Mouse (Mus musculus): Measurements from ENCODE around the gene Slc35a2. TPM values are rescaled to one million over a fixed set of nuclear protein-coding genes. Genes with fewer than 3 reads are reported as not detected.

Gene Slc35a2
- polyA plus RNA-seq, 1 experiment, result 34.7 TPM

DNA sequence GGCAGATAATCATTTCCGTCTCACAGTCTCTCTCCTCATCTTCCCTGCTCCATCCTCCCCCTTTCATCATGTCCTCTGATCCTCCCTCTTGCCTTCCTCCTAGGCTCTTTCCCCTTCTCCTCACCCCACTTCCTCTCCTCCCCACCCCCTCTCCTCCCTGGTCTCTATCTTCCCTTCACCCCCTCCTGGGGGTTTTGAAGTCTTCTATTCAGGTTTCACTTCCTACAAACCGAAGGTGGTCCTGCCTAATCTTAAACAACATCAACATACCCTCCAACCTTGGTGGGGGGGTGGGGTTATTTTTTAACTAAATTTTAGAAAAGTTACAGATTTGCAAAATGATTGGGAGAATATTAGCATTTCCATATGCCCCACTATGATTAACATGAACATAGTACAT lies 15.3 kb upstream of the Slc35a2 start:
- H3K4me3 ChIP-seq (ENCODE audit: extremely low read depth, insufficient read depth, insufficient read length), result no peak overlapping the region
- H3K27me3 ChIP-seq (ENCODE audit: control insufficient read depth, insufficient read depth, low read length), result no peaks in the 10 kb centered on the region
- TF ChIP-seq POLR2A (IDR thresholded peaks at IDR 0.05; ENCODE audit: low read depth, low read length) (no peak), CTCF (IDR thresholded peaks at IDR 0.05; ENCODE audit: extremely low read depth, insufficient read depth, insufficient read length, insufficient replicate concordance) (no peak)
- no peak overlapping the region for H3K27ac ChIP-seq (ENCODE audit: insufficient read depth, low read length)
- WGBS, result 53% methylated on average over 2 of the region's 2 CpGs
- peaks cover 13% of the 10 kb centered on the region for H3K4me1 ChIP-seq (ENCODE audit: control insufficient read depth, insufficient read depth, insufficient read length)
- H3K36me3 ChIP-seq (ENCODE audit: control insufficient read depth, insufficient read depth, low read length), result peaks cover 7% of the 10 kb centered on the region
- DNase-seq (ENCODE audit: low read depth in 1 of 2, low spot score in 2 of 2), result no peak

DNA sequence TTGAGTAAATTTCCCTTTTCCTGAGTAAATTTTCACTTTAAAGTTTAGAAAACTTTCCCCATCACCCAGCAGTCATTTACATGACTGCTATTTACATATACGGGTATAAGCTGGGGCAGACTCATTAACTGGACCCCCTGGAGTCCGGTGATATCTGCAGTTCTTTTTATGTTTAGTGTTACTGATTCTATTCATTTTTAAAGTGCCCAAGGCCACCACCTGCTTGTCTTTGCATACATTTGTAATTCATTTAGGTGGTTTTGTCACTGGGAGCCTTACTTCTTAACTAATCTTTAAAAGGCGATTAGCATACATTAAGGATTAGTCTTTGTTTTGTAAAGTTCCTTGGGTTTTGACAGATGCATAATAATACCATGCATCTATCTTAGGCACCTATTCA lies 14.0 kb upstream of the Slc35a2 start:
- H3K27me3 ChIP-seq (ENCODE audit: control insufficient read depth, insufficient read depth, low read length), result no peaks in the 10 kb centered on the region
- DNase-seq (ENCODE audit: low read depth in 1 of 2, low spot score in 2 of 2), result no peak
- TF ChIP-seq POLR2A (IDR thresholded peaks at IDR 0.05; ENCODE audit: low read depth, low read length), result no peak
- TF ChIP-seq CTCF (IDR thresholded peaks at IDR 0.05; ENCODE audit: extremely low read depth, insufficient read depth, insufficient read length, insufficient replicate concordance), result no peak
- H3K27ac ChIP-seq (ENCODE audit: insufficient read depth, low read length), result no peak overlapping the region
- 78% methylated on average over 3 of the region's 3 CpGs for WGBS
- peaks cover 11% of the 10 kb centered on the region for H3K4me1 ChIP-seq (ENCODE audit: control insufficient read depth, insufficient read depth, insufficient read length)
- H3K4me3 ChIP-seq (ENCODE audit: extremely low read depth, insufficient read depth, insufficient read length), result no peak overlapping the region
- peaks cover 13% of the 10 kb centered on the region for H3K36me3 ChIP-seq (ENCODE audit: control insufficient read depth, insufficient read depth, low read length)

DNA sequence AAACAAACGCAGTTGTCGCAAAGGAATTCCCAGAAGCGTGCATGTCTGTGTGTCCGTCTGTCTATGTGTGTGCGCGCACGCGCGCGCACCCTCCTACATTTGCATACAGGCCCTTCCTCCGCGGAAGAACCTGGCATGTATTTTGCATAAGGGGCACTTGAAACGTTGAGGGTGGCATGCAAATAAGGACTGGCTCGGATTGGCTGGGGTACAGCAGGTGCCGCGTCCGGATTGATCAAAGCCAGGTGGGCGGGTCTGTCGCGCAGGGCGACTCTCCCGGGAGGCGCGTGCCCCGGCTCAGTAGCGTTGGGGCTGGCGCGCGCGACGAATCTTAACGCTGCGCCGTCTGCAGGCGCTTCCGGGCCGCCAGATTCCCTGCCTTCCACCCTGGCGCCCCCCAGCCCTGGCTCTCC lies 5.8 kb upstream of the Slc35a2 start, which contains the start of gene Pim2:
TSS of gene Pim2 (plus strand) at position 256 of the 413 bp plus-strand sequence.
- 26% methylated on average over 37 of the region's 38 CpGs for WGBS
- peak within 1 kb of the TSS; percentile 85 for H3K4me3 ChIP-seq (ENCODE audit: extremely low read depth, insufficient read depth, insufficient read length)
- H3K36me3 ChIP-seq (ENCODE audit: control insufficient read depth, insufficient read depth, low read length), result peaks cover 7% of the 10 kb centered on the region
- DNase-seq (ENCODE audit: low read depth in 1 of 2, low spot score in 2 of 2), result peak; percentile 85
- H3K4me1 ChIP-seq (ENCODE audit: control insufficient read depth, insufficient read depth, insufficient read length), result no peaks in the 10 kb centered on the region; the same call in 1 of the 2 replicates
- TF ChIP-seq POLR2A (IDR thresholded peaks at IDR 0.05; ENCODE audit: low read depth, low read length), result peak; percentile 61
- TF ChIP-seq CTCF (IDR thresholded peaks at IDR 0.05; ENCODE audit: extremely low read depth, insufficient read depth, insufficient read length, insufficient replicate concordance), result no peak
- H3K27me3 ChIP-seq (ENCODE audit: control insufficient read depth, insufficient read depth, low read length), result no peaks in the 10 kb centered on the region
- peak within 1 kb of the TSS; percentile 68 for H3K27ac ChIP-seq (ENCODE audit: insufficient read depth, low read length)

DNA sequence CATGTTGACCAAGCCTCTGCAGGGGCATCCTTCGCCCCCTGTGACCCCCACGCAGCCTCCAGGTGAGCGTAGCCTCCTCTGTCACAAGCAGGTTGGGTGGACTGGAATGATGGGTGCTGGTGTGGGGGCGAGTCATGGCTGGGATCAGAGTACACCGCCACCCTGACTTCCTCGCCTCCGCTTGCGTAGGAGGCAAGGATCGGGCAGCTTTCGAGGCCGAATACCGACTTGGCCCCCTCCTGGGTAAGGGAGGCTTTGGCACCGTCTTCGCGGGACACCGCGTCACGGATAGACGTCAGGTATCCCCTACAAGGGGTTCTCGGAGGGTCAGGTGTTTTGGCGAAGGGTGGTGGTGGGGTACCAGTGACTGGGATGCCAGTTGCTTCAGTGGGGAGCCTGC lies 5.3 kb upstream of the Slc35a2 start:
- Histone ChIP-seq H3K4me1 (ENCODE audit: control insufficient read depth, insufficient read depth, insufficient read length) (no peaks in the 10 kb centered on the region; the same call in 1 of the 2 replicates), H3K27me3 (ENCODE audit: control insufficient read depth, insufficient read depth, low read length) (no peaks in the 10 kb centered on the region), H3K4me3 (ENCODE audit: extremely low read depth, insufficient read depth, insufficient read length) (peak overlapping the region; percentile 85), H3K27ac (ENCODE audit: insufficient read depth, low read length) (peak overlapping the region; percentile 62), H3K36me3 (ENCODE audit: control insufficient read depth, insufficient read depth, low read length) (peaks cover 6% of the 10 kb centered on the region)
- no peak for TF ChIP-seq CTCF (IDR thresholded peaks at IDR 0.05; ENCODE audit: extremely low read depth, insufficient read depth, insufficient read length, insufficient replicate concordance)
- TF ChIP-seq POLR2A (IDR thresholded peaks at IDR 0.05; ENCODE audit: low read depth, low read length), result no peak
- DNase-seq (ENCODE audit: low read depth in 1 of 2, low spot score in 2 of 2), result no peak
- 26% methylated on average over 21 of the region's 21 CpGs for WGBS

DNA sequence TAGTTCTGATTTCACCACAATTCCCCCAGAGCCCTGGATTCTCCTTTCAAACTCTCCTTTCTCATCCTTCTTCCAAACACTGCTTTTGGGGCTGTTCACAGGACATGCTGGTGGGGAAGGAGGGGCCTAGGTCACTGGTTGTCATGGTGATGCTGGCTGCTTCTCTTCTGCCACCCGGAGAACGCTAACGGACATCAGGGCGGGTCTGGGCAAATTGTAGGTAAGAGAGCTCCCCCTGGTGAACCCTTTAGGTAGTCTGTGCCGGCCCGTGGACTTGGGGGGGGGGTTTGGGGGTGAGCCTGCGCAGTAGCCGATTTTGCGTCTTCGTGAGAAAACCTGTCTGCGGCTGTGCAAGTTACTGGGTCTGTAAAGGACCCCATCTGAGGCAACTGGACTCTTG lies 4.0 kb upstream of the Slc35a2 start:
- peak overlapping the region; percentile 18; the same call in 1 of the 2 replicates for H3K4me3 ChIP-seq (ENCODE audit: extremely low read depth, insufficient read depth, insufficient read length)
- peak; percentile 64 to 74 for DNase-seq (ENCODE audit: low read depth in 1 of 2, low spot score in 2 of 2)
- H3K27me3 ChIP-seq (ENCODE audit: control insufficient read depth, insufficient read depth, low read length), result no peaks in the 10 kb centered on the region
- TF ChIP-seq POLR2A (IDR thresholded peaks at IDR 0.05; ENCODE audit: low read depth, low read length) (no peak), CTCF (IDR thresholded peaks at IDR 0.05; ENCODE audit: extremely low read depth, insufficient read depth, insufficient read length, insufficient replicate concordance) (peak; percentile 32; the same call in 1 of the 2 replicates)
- 27% methylated on average over 11 of the region's 11 CpGs for WGBS
- no peaks in the 10 kb centered on the region; the same call in 1 of the 2 replicates for H3K4me1 ChIP-seq (ENCODE audit: control insufficient read depth, insufficient read depth, insufficient read length)
- H3K36me3 ChIP-seq (ENCODE audit: control insufficient read depth, insufficient read depth, low read length), result no peaks in the 10 kb centered on the region; the same call in 1 of the 2 replicates
- no peak overlapping the region for H3K27ac ChIP-seq (ENCODE audit: insufficient read depth, low read length)

DNA sequence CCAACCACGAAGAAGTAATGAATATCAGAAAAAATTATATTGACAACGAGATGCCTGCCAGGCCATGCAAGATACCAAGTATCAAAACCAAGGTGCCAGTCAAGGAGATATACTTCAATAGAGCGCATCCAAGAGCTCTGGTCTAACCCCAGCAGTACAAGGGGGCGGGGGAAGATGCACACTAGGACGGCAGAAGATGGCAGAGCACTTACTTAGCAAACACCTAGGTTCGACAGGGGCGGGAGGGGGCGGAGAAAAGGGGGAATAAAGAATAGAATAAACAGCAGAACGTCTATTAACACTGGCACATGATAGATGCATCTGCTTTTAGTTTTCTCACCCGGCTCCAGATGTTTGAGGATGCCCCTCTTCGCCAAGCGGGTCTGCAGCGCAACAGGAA lies 14.4 kb downstream of the Slc35a2 start:
- Histone ChIP-seq H3K4me1 (ENCODE audit: control insufficient read depth, insufficient read depth, insufficient read length) (no peaks in the 10 kb centered on the region), H3K36me3 (ENCODE audit: control insufficient read depth, insufficient read depth, low read length) (peaks cover 9% of the 10 kb centered on the region), H3K4me3 (ENCODE audit: extremely low read depth, insufficient read depth, insufficient read length) (peak overlapping the region; percentile 82), H3K27ac (ENCODE audit: insufficient read depth, low read length) (peak overlapping the region; percentile 92), H3K27me3 (ENCODE audit: control insufficient read depth, insufficient read depth, low read length) (no peaks in the 10 kb centered on the region)
- 22% methylated on average over 13 of the region's 13 CpGs for WGBS
- TF ChIP-seq CTCF (IDR thresholded peaks at IDR 0.05; ENCODE audit: extremely low read depth, insufficient read depth, insufficient read length, insufficient replicate concordance), result no peak
- no peak for TF ChIP-seq POLR2A (IDR thresholded peaks at IDR 0.05; ENCODE audit: low read depth, low read length)
- DNase-seq (ENCODE audit: low read depth in 1 of 2, low spot score in 2 of 2), result peak in 1 of 2 experiments; percentile 30
